In genomic region chr10:37400991-37401390, GRCm38 (mm10) we compare ENCODE assay signal across 10 mouse cellular contexts.
DNase-seq lines count a peak whose midpoint lies in the region; TF ChIP-seq lines count a peak whose summit lies in the region.
"Had no signal": no experiment of that assay in that cellular context is flagged by ENCODE, and none has a peak within 500 bp of the region (broad histone marks: within the 10 kb centered on the region; RNA-seq: fewer than 3 reads in every experiment).

No protein-coding gene starts in this region.

- peaks cover 47% of the 10 kb centered on the region for H3K4me1 ChIP-seq in embryonic facial prominence, embryonic 10.5 days

- H3K9me3 ChIP-seq in embryonic facial prominence, embryonic 10.5 days = no peaks in the 10 kb centered on the region
- H3K9me3 ChIP-seq: limb, embryonic 10.5 days had no signal

- H3K27me3 ChIP-seq in embryonic facial prominence, embryonic 10.5 days (replicated peaks; ENCODE audit: low read depth, poor library complexity, severe bottlenecking) = no peaks in the 10 kb centered on the region

- peak overlapping the region; percentile 40; the same call in 1 of the 2 replicates for H3K27ac ChIP-seq in embryonic facial prominence, embryonic 10.5 days (replicated peaks)
- H3K27ac ChIP-seq: limb, embryonic 10.5 days had no signal

- no peak for TF ChIP-seq POLR2A in brain, embryonic 14.5 days (IDR thresholded peaks at IDR 0.05; ENCODE audit: borderline replicate concordance, extremely low read depth, insufficient read depth, insufficient read length, poor library complexity, severe bottlenecking)

- no peak overlapping the region for H3K4me3 ChIP-seq in embryonic facial prominence, embryonic 10.5 days
- H3K4me3 ChIP-seq: limb, embryonic 10.5 days had no signal

- peak; percentile 2 for DNase-seq in kidney, postnatal 14 days
- no peak for DNase-seq in kidney, postnatal 10 days
- peak; percentile 11 for DNase-seq in Muller cell, postnatal 12 days (ENCODE audit: inconsistent ontology term)
- peak; percentile 86 for DNase-seq in brain, embryonic 14.5 days (ENCODE audit: low read depth)
- DNase-seq in embryonic facial prominence, embryonic 10.5 days (ENCODE audit: low spot score) = no peak
- DNase-seq in ovary, adult 18-20 months (ENCODE audit: low spot score) = no peak
- no peak for DNase-seq in left cerebral cortex, adult 11 months (ENCODE audit: low spot score)
- DNase-seq: gastrocnemius, postnatal 36 days; thymus, postnatal 14 days had no signal

- WGBS in embryonic facial prominence, embryonic 10.5 days = 49% methylated on average over 1 of the region's 1 CpGs

- no peaks in the 10 kb centered on the region for H3K36me3 ChIP-seq in embryonic facial prominence, embryonic 10.5 days (replicated peaks)
- H3K36me3 ChIP-seq: limb, embryonic 10.5 days had no signal

- TF ChIP-seq CTCF in brain, embryonic 14.5 days (IDR thresholded peaks at IDR 0.05; ENCODE audit: borderline replicate concordance, extremely low read depth, insufficient read depth, insufficient read length) = no peak

Comparison
In these comparisons a context has a peak if more than half of its experiments do, and no peak if none do; other contexts are left out.
1. DNase-seq: peak in kidney, postnatal 14 days (single experiment), Muller cell, postnatal 12 days (single experiment) and brain, embryonic 14.5 days (single experiment); none in kidney, postnatal 10 days (single experiment), embryonic facial prominence, embryonic 10.5 days (single experiment), ovary, adult 18-20 months (single experiment) and left cerebral cortex, adult 11 months (single experiment).